Mouse (Mus musculus) embryonic facial prominence, embryonic 11.5 days (tissue): Measurements from ENCODE around the gene Tenm1. TPM values are rescaled to one million over a fixed set of nuclear protein-coding genes. Genes with fewer than 3 reads are reported as not detected.

Source experiments
- ATAC-seq: fragments of 200-750 bp; cut with Nextera tagmentation; replicated peaks from 2 replicates; pipeline ENCODE4 v1.8.0; 2017; ENCODE audit warnings: low read depth; ENCODE audit not compliant: insufficient number of reproducible peaks, low FRiP score, low TSS enrichment
- DNase-seq: peaks from one replicate; pipeline ENCODE4 v3.0.0-alpha.2; 2015; ENCODE audit warnings: low spot score
- H3K27ac ChIP-seq: fragments of 300-500 bp; sonication (generic); replicated peaks from 2 replicates; pipeline ENCODE4 v1.5.1; 2014; ENCODE audit warnings: mild to moderate bottlenecking, low read depth, low read length, control low read depth
- H3K27me3 ChIP-seq: fragments of 300-500 bp; sonication (generic); 2 replicates; pipeline ENCODE4 v1.6.1; 2014; ENCODE audit warnings: mild to moderate bottlenecking, low read length, moderate library complexity, mixed read lengths; ENCODE audit not compliant: control insufficient read depth, insufficient read depth
- H3K36me3 ChIP-seq: fragments of 300-500 bp; sonication (generic); replicated peaks from 2 replicates; pipeline ENCODE4 v1.6.1; 2014; ENCODE audit warnings: low read depth, mild to moderate bottlenecking, low read length, moderate library complexity, mixed read lengths; ENCODE audit not compliant: control insufficient read depth, insufficient read depth
- H3K4me1 ChIP-seq: fragments of 300-500 bp; sonication (generic); 2 replicates; pipeline ENCODE4 v1.6.1; 2014; ENCODE audit warnings: low read length, mixed read lengths; ENCODE audit not compliant: control insufficient read depth, insufficient read depth
- H3K4me2 ChIP-seq: fragments of 300-500 bp; sonication (generic); 2 replicates; pipeline ENCODE4 v1.6.1; 2014; ENCODE audit warnings: low read depth, mild to moderate bottlenecking, control low read depth, low read length, moderate library complexity
- H3K4me3 ChIP-seq: fragments of 300-500 bp; sonication (generic); 2 replicates; pipeline ENCODE4 v1.5.1; 2014; ENCODE audit warnings: low read depth, low read length, control low read depth
- H3K9ac ChIP-seq: fragments of 300-500 bp; sonication (generic); replicated peaks from 2 replicates; pipeline ENCODE4 v1.6.1; 2014; ENCODE audit warnings: mild to moderate bottlenecking, control low read depth, low read length
- H3K9me3 ChIP-seq: fragments of 300-500 bp; sonication (generic); replicated peaks from 2 replicates; pipeline ENCODE4 v1.6.1; 2016; ENCODE audit warnings: mild to moderate bottlenecking, low read length, inconsistent platforms, mixed read lengths; ENCODE audit not compliant: control insufficient read depth
- WGBS: fragments of 180-500 bp; shearing (Covaris S2); extraction: QIAGEN DNeasy Blood & Tissue Kit; methylation state at CpG from one replicate; pipeline ENCODE4 v1.1.7; 2014; 5-methylcytosine and 5-hydroxymethylcytosine counted together
- polyA plus RNA-seq: library from polyadenylated mRNA; unstranded; fragments of >200 nt; fragmentation: Nextera tagmentation; extraction: Ambion mirVana; gene quantifications from 2 replicates; pipeline ENCODE4 v1.2.1, GENCODE M21; 2014

Tenm1 gene
- polyA plus RNA-seq, 1 experiment from 2014 or later = 0.74 TPM

GRCm38 (mm10) chrX:43388106-43388505 lies 40.8 kb downstream of the Tenm1 start:
- Histone ChIP-seq H3K9ac (no peak overlapping the region), H3K4me3 (no peak overlapping the region), H3K9me3 (no peaks in the 10 kb centered on the region), H3K27ac (no peak overlapping the region), H3K27me3 (no peaks in the 10 kb centered on the region), H3K36me3 (no peaks in the 10 kb centered on the region), H3K4me2 (no peak overlapping the region), H3K4me1 (no peaks in the 10 kb centered on the region)
- 84% methylated on average over 5 of the region's 5 CpGs for WGBS
- no peak for DNase-seq
- ATAC-seq = no peak

- no peak overlapping the region for H3K9ac ChIP-seq
- no peak overlapping the region for H3K27ac ChIP-seq
- H3K4me1 ChIP-seq = no peaks in the 10 kb centered on the region
- WGBS = 53% methylated on average over 1 of the region's 1 CpGs
- H3K4me3 ChIP-seq = no peak overlapping the region
- H3K27me3 ChIP-seq = no peaks in the 10 kb centered on the region
- no peak overlapping the region for H3K4me2 ChIP-seq
- H3K36me3 ChIP-seq = no peaks in the 10 kb centered on the region
- no peak for DNase-seq
- no peak for ATAC-seq
- no peaks in the 10 kb centered on the region for H3K9me3 ChIP-seq
Observed at GRCm38 (mm10) chrX:43372526-43372925, 56.4 kb downstream of the Tenm1 start.

- H3K27ac ChIP-seq = no peak overlapping the region
- no peaks in the 10 kb centered on the region for H3K27me3 ChIP-seq
- no peaks in the 10 kb centered on the region for H3K36me3 ChIP-seq
- no peaks in the 10 kb centered on the region for H3K4me1 ChIP-seq
- no peak overlapping the region for H3K9ac ChIP-seq
- DNase-seq (no peak), ATAC-seq (no peak)
- no peak overlapping the region for H3K4me2 ChIP-seq
- H3K4me3 ChIP-seq = no peak overlapping the region
- no peaks in the 10 kb centered on the region for H3K9me3 ChIP-seq
- WGBS = 60% methylated on average over 1 of the region's 1 CpGs
Observed at GRCm38 (mm10) chrX:43319351-43319750, 109.6 kb downstream of the Tenm1 start.

- WGBS = 78% methylated on average over 3 of the region's 3 CpGs
Observed at GRCm38 (mm10) chrX:43317801-43318520, 111.0 kb downstream of the Tenm1 start.

GRCm38 (mm10) chrX:43235844-43236243 lies 193.1 kb downstream of the Tenm1 start:
- H3K4me3 ChIP-seq = no peak overlapping the region
- H3K4me2 ChIP-seq = no peak overlapping the region
- no peaks in the 10 kb centered on the region for H3K9me3 ChIP-seq
- H3K27me3 ChIP-seq = no peaks in the 10 kb centered on the region
- DNase-seq (no peak), ATAC-seq (no peak)
- no peak overlapping the region for H3K27ac ChIP-seq
- H3K4me1 ChIP-seq = no peaks in the 10 kb centered on the region
- no peaks in the 10 kb centered on the region for H3K36me3 ChIP-seq
- no peak overlapping the region for H3K9ac ChIP-seq
- WGBS = 75% methylated on average over 4 of the region's 4 CpGs

More at GRCm38 (mm10) chrX:43317801-43318520, 111.0 kb downstream of the Tenm1 start:
- no peaks in the 10 kb centered on the region for H3K4me1 ChIP-seq
- H3K9ac ChIP-seq = no peak overlapping the region
- DNase-seq (no peak), ATAC-seq (no peak)
- no peak overlapping the region for H3K27ac ChIP-seq
- H3K36me3 ChIP-seq = no peaks in the 10 kb centered on the region
- H3K4me2 ChIP-seq = no peak overlapping the region
- H3K9me3 ChIP-seq = no peaks in the 10 kb centered on the region
- no peak overlapping the region for H3K4me3 ChIP-seq
- H3K27me3 ChIP-seq = no peaks in the 10 kb centered on the region

GRCm38 (mm10) chrX:43205003-43205402 lies 223.9 kb downstream of the Tenm1 start:
- DNase-seq (no peak), ATAC-seq (no peak)
- Histone ChIP-seq H3K36me3 (no peaks in the 10 kb centered on the region), H3K9ac (no peak overlapping the region), H3K4me2 (no peak overlapping the region), H3K4me3 (no peak overlapping the region), H3K27ac (no peak overlapping the region), H3K27me3 (no peaks in the 10 kb centered on the region), H3K9me3 (no peaks in the 10 kb centered on the region), H3K4me1 (no peaks in the 10 kb centered on the region)
- 81% methylated on average over 3 of the region's 3 CpGs for WGBS

GRCm38 (mm10) chrX:43202249-43202783 lies 226.6 kb downstream of the Tenm1 start:
- no peak overlapping the region for H3K27ac ChIP-seq
- no peaks in the 10 kb centered on the region for H3K9me3 ChIP-seq
- H3K27me3 ChIP-seq = no peaks in the 10 kb centered on the region
- H3K4me1 ChIP-seq = no peaks in the 10 kb centered on the region
- ATAC-seq (no peak), DNase-seq (no peak)
- H3K4me2 ChIP-seq = no peak overlapping the region
- no peak overlapping the region for H3K9ac ChIP-seq
- H3K4me3 ChIP-seq = no peak overlapping the region
- no peaks in the 10 kb centered on the region for H3K36me3 ChIP-seq
- WGBS = 70% methylated on average over 5 of the region's 5 CpGs

GRCm38 (mm10) chrX:43182975-43183374 lies 246.0 kb downstream of the Tenm1 start:
- Histone ChIP-seq H3K4me2 (no peak overlapping the region), H3K27me3 (no peaks in the 10 kb centered on the region), H3K9ac (no peak overlapping the region), H3K4me1 (no peaks in the 10 kb centered on the region), H3K4me3 (no peak overlapping the region), H3K9me3 (no peaks in the 10 kb centered on the region), H3K36me3 (no peaks in the 10 kb centered on the region), H3K27ac (no peak overlapping the region)
- WGBS = 100% methylated on average over 1 of the region's 1 CpGs
- no peak for DNase-seq
- no peak for ATAC-seq
